Mouse (Mus musculus) brain, embryonic 14.5 days (tissue): ENCODE data around the gene F12.

Experiments
- CTCF ChIP-seq: fragments of 200-500 bp; IDR thresholded peaks from 2 replicates; pipeline ENCODE4 v1.5.1; 2012; ENCODE audit warnings: inconsistent platforms, mild to moderate bottlenecking, moderate library complexity, borderline replicate concordance; ENCODE audit not compliant: insufficient read depth, insufficient read length; ENCODE audit errors: extremely low read depth
- POLR2A ChIP-seq: fragments of 200-500 bp; IDR thresholded peaks from 2 replicates; pipeline ENCODE4 v1.6.1; 2012; ENCODE audit warnings: mild to moderate bottlenecking, inconsistent platforms, borderline replicate concordance; ENCODE audit not compliant: poor library complexity, insufficient read depth, insufficient read length, severe bottlenecking; ENCODE audit errors: extremely low read depth

- no peak for TF ChIP-seq CTCF
- TF ChIP-seq POLR2A: no peak
Observed at GRCm38 (mm10) chr13:55472132-55473022, 45.8 kb upstream of the F12 start.
